Mouse (Mus musculus) ovary, adult 18-20 months (tissue): ENCODE results near the gene Ggta1.

ENCODE experiments used
- DNase-seq: peaks from one replicate; pipeline ENCODE4 v3.0.0; 2022; ENCODE audit warnings: low spot score, mixed read lengths

Ggta1 gene

DNA sequence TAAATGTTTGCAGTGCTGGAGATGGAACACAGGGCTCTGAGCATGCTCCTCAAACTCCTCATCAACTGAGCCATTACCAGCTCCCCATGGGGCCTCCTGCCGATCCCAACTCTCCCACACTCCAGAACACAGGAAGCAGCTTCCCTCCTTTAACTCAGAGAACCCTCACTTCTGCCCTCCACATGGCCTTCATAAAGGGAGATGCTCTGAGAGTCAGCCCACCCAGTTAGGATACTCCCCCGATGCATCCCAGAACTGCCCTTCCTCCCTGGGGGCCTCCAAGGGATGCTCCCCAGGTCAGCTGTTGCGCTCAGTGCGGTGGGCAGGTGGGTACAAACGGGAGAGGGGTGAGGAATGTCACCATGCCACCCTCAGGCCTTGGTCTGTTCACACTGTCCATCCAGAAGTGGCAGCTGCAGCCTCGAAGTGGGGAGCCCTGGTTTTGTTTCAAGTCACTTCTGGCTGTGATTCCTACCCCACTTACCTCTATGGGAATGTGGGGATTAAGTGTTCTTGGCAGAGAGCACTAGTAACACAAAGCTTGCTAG lies 28.4 kb downstream of the Ggta1 start:
- DNase-seq, result no peak

DNA sequence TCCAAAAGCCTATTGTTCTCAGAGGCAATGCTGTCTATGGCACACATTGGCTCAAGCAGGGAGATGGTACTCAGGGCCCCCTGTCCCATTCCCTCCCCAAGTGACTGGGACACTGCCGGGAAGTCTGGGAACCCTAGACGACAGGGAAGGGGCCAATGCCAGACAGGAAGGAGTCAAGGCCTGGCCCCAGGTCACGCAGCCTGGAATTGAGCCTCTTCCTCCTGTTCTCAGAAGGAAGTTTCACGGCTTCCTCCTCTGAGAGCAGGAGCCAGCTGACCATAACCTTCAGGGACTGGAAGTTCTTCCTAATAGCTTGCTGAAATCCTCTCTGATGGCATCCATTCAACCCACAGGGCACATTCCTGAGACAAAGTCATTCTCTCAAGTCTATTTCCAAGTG lies 29.6 kb downstream of the Ggta1 start:
- no peak for DNase-seq

DNA sequence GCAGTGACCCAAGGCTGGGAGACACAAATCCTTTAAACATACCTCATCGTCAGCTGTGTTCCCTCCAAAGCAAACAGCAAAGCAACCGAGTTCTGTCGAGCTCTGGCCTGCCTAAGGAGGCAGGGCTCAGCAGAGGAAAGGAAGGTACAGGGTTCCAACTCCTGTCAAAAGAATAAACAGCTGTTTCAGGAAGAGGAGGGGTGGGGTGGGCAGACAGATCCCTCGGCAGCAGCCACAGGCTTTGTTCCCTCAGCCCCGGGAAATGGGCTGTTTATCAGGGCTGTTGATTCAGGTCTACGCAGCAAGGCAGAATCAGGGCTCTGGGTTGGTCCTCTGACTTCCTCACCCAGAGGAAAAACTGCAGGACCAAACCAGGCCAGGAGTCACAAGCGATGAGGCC lies 30.6 kb downstream of the Ggta1 start:
- DNase-seq, result no peak

- DNase-seq, result no peak
Observed at GRCm38 (mm10) chr2:35432011-35432410, 31.0 kb downstream of the Ggta1 start.

DNA sequence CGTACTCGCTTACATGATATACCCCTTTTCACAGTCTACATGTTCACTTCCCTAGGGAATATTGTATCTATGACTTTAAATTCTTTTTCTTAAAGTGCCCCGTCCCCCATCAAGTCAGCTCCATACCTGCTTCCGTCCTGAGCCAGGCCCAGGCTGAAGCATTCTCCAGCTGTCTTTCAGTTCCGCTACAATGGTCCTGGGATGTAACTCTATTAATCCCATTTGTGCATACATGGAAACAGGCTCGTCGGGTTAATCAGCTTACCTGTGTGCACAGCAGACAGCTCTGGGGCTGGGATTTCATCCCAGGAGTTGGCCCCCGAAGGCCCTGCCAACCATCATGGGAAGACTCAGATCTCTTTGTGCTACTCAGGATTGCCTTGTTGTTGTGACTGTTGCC lies 32.2 kb downstream of the Ggta1 start:
- no peak for DNase-seq

DNA sequence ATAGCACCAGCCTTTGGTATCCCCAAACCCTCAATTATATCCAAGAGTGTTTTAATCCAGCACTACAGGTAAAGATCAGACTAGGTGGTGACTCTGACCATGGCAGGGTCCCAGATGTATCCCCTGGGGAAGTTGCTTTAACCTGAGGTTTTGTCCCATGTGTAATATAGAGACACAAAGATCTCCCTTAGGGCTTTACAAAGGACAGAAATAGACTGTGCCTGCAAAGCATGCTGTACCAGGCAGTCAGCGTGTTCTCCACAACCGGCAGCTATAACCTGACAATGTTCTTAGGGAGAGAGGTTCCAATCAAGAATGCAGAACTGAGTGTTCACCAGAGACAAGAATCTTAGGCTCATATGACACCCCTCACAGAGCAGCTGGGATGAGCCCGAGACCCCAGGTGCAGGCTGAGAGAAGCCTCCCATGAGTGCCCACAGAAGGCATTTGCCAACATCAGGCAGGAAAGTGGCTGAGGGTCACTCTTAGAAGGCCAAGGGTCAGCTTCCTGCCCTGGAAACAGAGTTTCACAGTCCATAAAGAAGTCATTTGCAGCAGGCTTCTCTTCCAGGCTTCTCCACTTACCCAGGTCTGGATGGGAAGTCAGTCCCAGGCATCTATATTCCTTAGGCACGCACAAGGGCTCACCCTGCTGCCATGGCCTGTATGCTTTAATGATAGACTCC lies 34.3 kb downstream of the Ggta1 start:
- DNase-seq, result no peak

GRCm38 (mm10) chr2:35427559-35427958 lies 35.5 kb downstream of the Ggta1 start:
- DNase-seq, result no peak

- no peak for DNase-seq
Observed at GRCm38 (mm10) chr2:35423711-35424339, 39.2 kb downstream of the Ggta1 start.

GRCm38 (mm10) chr2:35422384-35422783 lies 40.6 kb downstream of the Ggta1 start:
- no peak for DNase-seq

GRCm38 (mm10) chr2:35420681-35421080 lies 42.4 kb downstream of the Ggta1 start:
- no peak for DNase-seq

DNA sequence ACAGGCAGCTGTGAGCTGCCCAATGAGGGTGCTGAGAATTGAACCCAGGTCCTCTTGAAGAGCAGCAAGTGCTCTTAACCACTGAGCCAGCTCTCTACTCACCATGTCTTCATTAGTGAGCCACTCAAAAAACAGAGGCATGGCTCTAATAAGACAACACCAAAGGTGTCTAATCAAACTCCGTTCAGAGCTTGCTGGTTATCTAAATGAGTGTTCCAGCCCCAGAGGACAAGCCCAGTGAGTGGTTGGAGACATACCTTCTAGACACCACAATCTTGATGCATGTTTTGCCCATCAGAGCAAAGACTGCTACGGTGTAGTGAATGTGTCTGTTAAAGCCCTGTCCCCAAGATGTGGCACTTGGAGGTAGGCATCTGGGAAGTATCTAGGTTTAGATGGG lies 43.4 kb downstream of the Ggta1 start:
- no peak for DNase-seq

DNA sequence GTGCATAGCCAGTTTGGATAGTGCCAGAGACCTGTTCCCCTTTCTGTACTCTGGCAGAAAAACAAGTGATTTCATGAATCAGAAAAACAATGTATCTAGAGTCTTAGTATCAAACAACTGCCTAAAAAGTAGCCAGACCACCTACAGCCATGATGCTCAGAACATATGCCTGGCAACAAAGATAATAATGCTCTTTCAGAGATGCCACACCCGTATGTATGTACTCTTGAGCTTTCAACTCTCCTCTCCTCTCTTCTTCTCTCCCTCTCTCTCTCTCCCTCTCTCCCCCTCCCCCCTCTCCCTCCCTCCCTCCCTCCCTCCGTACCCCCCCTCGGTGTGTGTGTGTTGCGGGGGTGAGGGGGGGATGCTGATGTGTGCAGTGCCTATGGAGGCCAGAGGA lies 43.8 kb downstream of the Ggta1 start:
- no peak for DNase-seq

GRCm38 (mm10) chr2:35417231-35417630 lies 45.8 kb downstream of the Ggta1 start:
- DNase-seq, result no peak

DNA sequence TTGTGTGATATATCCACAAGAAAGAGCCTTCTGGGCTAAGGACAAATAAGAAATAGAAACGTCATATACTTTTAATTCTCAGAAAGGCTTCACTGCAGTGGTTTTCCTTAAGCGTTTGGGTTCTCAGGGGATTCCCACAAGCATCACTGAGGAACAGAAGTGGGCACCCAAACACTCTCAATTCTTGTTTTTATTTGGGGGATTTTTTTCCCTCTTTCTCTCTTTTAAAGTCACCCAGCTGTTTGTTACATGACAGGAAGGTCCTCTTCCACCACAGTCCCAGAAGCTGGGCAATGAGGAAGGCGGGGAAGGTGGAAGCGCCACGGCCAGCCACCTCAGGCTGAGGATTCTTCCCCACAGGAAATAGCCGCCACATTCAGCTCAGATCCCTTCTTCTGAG lies 46.6 kb downstream of the Ggta1 start:
- no peak for DNase-seq

- DNase-seq, result no peak
Observed at GRCm38 (mm10) chr2:35412810-35413209, 50.2 kb downstream of the Ggta1 start.

- no peak for DNase-seq
Observed at GRCm38 (mm10) chr2:35412246-35412645, 50.8 kb downstream of the Ggta1 start.

DNA sequence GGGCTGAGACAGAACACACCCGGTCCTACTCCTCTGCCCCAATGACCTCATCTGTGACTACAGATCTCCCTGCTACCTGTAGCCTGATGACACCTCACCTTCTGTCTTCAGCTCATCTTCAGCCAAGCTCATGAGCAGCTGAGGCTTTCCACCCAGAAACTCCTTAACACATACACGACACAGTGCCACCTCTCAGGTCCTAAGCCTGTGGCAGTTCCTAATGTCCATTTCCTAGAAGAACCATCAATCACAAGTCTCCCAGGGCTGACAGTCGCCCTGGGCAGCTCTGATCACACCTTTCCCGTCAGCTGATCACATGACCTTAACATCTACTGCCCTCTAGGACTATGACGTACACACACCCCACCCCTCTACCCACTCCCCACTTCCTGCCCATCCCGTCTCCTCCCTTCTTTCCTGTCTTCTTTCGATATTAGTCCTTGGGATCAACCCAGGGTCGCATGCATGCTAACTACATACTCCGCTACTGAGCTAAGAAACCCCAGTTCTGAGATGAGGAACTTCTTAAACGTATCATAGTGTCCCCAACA lies 51.3 kb downstream of the Ggta1 start:
- DNase-seq, result no peak

- DNase-seq, result no peak
Observed at GRCm38 (mm10) chr2:35409466-35409865, 53.6 kb downstream of the Ggta1 start.

- DNase-seq, result no peak
Observed at GRCm38 (mm10) chr2:35408409-35409110, 54.5 kb downstream of the Ggta1 start.

DNA sequence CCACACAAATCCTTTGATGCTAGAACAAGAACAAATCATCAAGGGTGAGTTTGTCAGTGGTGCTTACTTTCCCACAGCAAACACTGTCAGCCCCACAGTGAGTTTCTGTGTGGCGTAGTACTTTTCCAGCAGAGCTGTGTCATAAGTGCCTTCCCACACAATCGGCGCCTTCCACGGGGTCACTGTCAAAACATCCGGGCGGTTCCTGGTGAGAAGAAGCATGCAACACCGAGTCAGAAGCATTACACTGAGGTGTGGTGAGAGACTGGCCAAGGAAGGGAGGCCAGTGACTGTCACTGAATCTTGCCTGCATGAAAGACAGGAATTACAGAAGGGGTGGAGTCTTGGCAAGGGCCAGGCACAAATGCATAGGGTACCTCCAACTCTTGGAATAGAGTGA lies 55.2 kb downstream of the Ggta1 start:
- DNase-seq, result no peak

GRCm38 (mm10) chr2:35407266-35407665 lies 55.8 kb downstream of the Ggta1 start:
- DNase-seq, result no peak

DNA sequence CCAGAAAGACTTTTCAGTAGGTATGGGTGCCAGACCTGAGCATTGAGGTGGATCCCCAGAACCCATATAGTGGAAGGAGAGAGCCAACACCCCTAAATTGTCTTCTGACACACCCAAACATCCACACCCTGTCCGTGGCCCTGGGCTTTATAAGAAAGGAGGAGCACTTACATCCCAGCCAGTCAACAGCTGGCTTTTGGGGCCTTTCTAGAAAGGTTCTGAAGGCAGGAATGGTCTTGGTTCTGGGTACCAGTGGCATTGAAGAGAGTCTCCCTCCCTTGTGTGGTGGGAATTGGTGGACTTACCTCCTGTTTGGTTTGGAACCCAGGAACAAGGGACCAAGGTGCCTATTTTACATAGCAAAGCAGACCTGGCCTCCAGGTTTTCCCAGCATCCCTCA lies 56.4 kb downstream of the Ggta1 start:
- DNase-seq, result no peak

GRCm38 (mm10) chr2:35402391-35402790 lies 60.6 kb downstream of the Ggta1 start:
- DNase-seq, result no peak
